Mouse (Mus musculus) liver, postnatal 0 days (tissue): ENCODE results near the gene Lmna. TPM values are rescaled to one million over a fixed set of nuclear protein-coding genes. Genes with fewer than 3 reads are reported as not detected.

ENCODE experiments used
- ATAC-seq: fragments of 200-750 bp; cut with Nextera tagmentation; 2 replicates; pipeline ENCODE4 v1.8.0; 2017; ENCODE audit warnings: mild to moderate bottlenecking, moderate library complexity
- DNase-seq: peaks from one replicate; pipeline ENCODE4 v3.0.0-alpha.2; 2016
- H3K27ac ChIP-seq: fragments of 300-500 bp; sonication (generic); 2 replicates; pipeline ENCODE4 v1.5.1; 2014; ENCODE audit warnings: antibody characterized with exemption, moderate library complexity, mild to moderate bottlenecking, low read depth
- H3K27me3 ChIP-seq: fragments of 300-500 bp; sonication (generic); 2 replicates; pipeline ENCODE4 v1.6.1; 2014; ENCODE audit warnings: low read length, control low read depth, mixed read lengths; ENCODE audit not compliant: insufficient read depth
- H3K36me3 ChIP-seq: fragments of 300-500 bp; sonication (generic); replicated peaks from 2 replicates; pipeline ENCODE4 v1.6.1; 2014; ENCODE audit warnings: mild to moderate bottlenecking, control low read depth, low read length, moderate library complexity, mixed read lengths; ENCODE audit not compliant: insufficient read depth
- H3K4me1 ChIP-seq: fragments of 300-500 bp; sonication (generic); 2 replicates; pipeline ENCODE4 v1.6.1; 2014; ENCODE audit warnings: antibody characterized with exemption, mild to moderate bottlenecking, control low read depth; ENCODE audit not compliant: insufficient read depth
- H3K4me2 ChIP-seq: fragments of 300-500 bp; sonication (generic); 2 replicates; pipeline ENCODE4 v1.6.1; 2014; ENCODE audit warnings: low read depth, mild to moderate bottlenecking, low read length, moderate library complexity, mixed read lengths
- H3K4me3 ChIP-seq: fragments of 300-500 bp; sonication (generic); 2 replicates; pipeline ENCODE4 v1.5.1; 2014; ENCODE audit warnings: low read depth, low read length
- H3K9ac ChIP-seq: fragments of 300-500 bp; sonication (generic); replicated peaks from 2 replicates; pipeline ENCODE4 v1.6.1; 2014; ENCODE audit warnings: mild to moderate bottlenecking, moderate library complexity
- H3K9me3 ChIP-seq: fragments of 300-500 bp; sonication (generic); 2 replicates; pipeline ENCODE4 v1.6.1; 2016; ENCODE audit warnings: mild to moderate bottlenecking, control low read depth, low read length, mixed read lengths
- CTCF ChIP-seq: sonication (generic); IDR thresholded peaks from 2 replicates; pipeline ENCODE4 v1.5.1; 2016; ENCODE audit warnings: antibody characterized with exemption, low read depth
- EP300 ChIP-seq: IDR thresholded peaks from 2 replicates; pipeline ENCODE4 v1.6.1; 2016; ENCODE audit warnings: antibody characterized with exemption, low read depth, mild to moderate bottlenecking
- WGBS: fragments of 180-500 bp; shearing (Covaris S2); extraction: QIAGEN DNeasy Blood & Tissue Kit; methylation state at CpG from one replicate; pipeline ENCODE4 v1.1.7; 2014; ENCODE audit not compliant: insufficient replicate concordance; 5-methylcytosine and 5-hydroxymethylcytosine counted together
- polyA plus RNA-seq: library from polyadenylated mRNA; unstranded; fragments of >200 nt; fragmentation: Nextera tagmentation; extraction: Ambion mirVana; gene quantifications from 2 replicates; pipeline ENCODE4 v1.2.1, GENCODE M21; 2015

Lmna gene
- polyA plus RNA-seq, 1 experiment from 2014 or later, result 73.4 TPM

DNA sequence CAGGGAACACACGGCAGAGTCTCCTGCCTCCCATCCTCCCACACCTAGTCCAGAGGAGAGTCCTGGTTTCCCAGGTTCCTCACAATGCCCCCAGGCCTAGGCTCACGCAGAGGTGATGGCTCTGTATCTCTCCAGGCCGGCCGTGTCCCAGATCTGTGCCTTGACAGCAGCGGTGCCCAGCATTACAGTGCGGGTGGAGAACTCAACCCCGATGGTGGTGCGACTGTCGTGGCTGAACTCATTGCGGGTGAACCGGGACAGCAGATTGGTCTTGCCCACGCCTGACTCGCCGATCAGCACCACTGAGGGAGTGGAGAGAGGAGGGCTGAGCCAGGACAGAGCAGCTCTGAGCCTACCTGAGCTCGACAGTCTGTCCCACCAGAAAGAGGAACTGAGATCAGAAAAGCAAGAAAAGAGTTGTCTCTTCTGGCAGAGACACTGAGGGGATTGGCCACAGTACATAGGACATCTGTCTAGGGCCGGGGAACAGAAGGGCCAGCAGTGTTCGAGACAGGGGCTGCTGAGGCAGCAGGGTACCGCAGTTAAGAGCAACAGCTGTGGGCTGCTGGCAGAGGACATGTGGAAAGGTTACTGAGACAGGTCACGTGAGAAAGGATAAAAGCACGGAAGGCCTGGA lies 35.3 kb upstream of the Lmna start:
- WGBS, result 54% methylated on average over 20 of the region's 20 CpGs
- no peaks in the 10 kb centered on the region for H3K27me3 ChIP-seq
- no peak overlapping the region for H3K4me3 ChIP-seq
- ATAC-seq (no peak; the same call in 1 of the 2 replicates), DNase-seq (no peak)
- H3K4me2 ChIP-seq, result no peak overlapping the region
- H3K4me1 ChIP-seq, result peaks cover 2% of the 10 kb centered on the region; the same call in 1 of the 2 replicates
- H3K9me3 ChIP-seq, result no peaks in the 10 kb centered on the region
- H3K36me3 ChIP-seq, result no peaks in the 10 kb centered on the region
- H3K27ac ChIP-seq, result no peak overlapping the region
- no peak overlapping the region for H3K9ac ChIP-seq
- TF ChIP-seq EP300 (no peak), CTCF (no peak)

DNA sequence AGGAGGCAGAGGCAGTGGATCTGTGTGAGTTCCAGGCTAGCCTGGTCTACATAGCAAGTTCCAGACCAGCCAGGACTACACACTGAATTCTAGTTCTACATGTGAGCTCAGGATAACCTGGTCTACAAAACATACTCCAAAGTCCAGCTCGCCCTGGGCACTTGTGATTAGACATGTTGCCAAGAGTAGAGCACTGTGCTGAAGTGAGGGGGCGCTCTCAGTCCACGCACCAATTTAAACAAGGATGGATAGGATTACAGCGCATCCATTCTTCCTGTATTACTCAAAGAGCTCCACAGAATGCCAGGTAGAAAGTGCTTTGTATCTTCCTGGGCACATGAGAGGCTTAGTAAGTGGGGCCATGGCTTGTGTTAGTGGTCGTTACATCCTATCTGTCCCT lies 34.8 kb upstream of the Lmna start:
- Histone ChIP-seq H3K9me3 (no peaks in the 10 kb centered on the region), H3K27me3 (no peaks in the 10 kb centered on the region), H3K27ac (no peak overlapping the region), H3K4me1 (peaks cover 2% of the 10 kb centered on the region; the same call in 1 of the 2 replicates), H3K36me3 (no peaks in the 10 kb centered on the region), H3K9ac (no peak overlapping the region), H3K4me2 (no peak overlapping the region), H3K4me3 (no peak overlapping the region)
- ATAC-seq, result peak; percentile 62
- TF ChIP-seq CTCF (peak; percentile 71), EP300 (no peak)
- 42% methylated on average over 5 of the region's 5 CpGs for WGBS
- DNase-seq, result peak; percentile 50

DNA sequence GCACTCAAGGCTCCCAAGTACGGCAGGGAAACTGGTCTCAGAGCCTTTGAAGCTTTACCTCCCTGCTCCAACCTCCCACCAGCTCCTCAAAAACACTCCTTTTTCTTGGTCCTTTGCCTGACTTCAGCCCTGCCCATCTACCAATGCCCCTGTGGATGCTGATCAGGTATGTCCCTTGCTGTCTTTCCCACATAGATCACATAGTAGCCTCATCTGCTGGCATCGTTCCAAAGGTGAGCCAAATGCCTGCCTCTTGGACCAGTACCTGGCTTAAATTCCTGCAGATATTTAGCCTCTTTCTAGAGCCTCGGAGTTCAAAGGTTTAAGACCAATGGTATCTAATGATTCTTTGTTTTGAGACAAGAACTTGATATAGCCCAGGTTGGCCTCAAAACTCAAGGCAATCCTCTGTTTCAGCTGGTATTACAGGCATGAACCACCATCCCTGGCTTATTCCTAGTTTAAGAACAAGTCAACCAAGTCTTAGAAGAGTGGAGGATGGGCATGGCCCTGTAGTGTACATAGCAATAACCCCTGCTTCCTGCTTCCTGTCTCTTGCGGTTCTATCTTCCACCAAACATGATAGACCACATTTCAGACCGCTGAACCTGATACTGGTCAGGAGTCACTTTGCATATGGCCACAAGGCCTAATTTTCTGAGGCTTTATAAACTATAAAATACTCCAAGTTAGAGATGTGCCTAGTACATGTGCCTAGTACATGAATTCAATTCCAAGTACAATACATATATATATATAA lies 34.1 kb upstream of the Lmna start:
- ATAC-seq (0 out of 2 replicates have a peak, but pooled peaks have one; percentile 31), DNase-seq (no peak)
- peaks cover 2% of the 10 kb centered on the region; the same call in 1 of the 2 replicates for H3K4me1 ChIP-seq
- no peaks in the 10 kb centered on the region for H3K9me3 ChIP-seq
- H3K27me3 ChIP-seq, result no peaks in the 10 kb centered on the region
- no peak overlapping the region for H3K9ac ChIP-seq
- no peak overlapping the region for H3K4me3 ChIP-seq
- H3K36me3 ChIP-seq, result no peaks in the 10 kb centered on the region
- H3K4me2 ChIP-seq, result no peak overlapping the region
- H3K27ac ChIP-seq, result no peak overlapping the region
- WGBS, result 57% methylated on average over 5 of the region's 5 CpGs
- TF ChIP-seq CTCF, result no peak

DNA sequence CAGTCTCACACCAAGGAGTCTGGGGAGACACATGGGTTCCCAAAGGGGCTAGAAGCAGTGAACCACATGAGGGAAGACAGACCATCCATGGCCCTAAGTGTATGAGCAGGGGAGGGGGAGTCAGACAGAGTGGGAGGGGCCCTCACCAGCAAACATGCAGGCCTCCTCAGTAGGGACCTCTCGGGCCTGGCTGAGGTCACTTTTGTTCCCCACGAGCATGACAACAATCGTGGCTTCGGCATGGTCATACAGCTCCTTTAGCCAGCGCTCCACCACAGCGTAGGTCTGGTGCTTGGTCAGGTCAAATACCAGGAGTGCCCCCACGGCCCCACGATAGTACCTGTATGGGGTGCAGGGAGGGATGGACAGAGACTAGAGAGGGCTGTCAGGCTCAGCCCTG lies 33.4 kb upstream of the Lmna start:
- H3K4me1 ChIP-seq, result peaks cover 2% of the 10 kb centered on the region; the same call in 1 of the 2 replicates
- no peak overlapping the region for H3K4me3 ChIP-seq
- no peak overlapping the region for H3K27ac ChIP-seq
- H3K36me3 ChIP-seq, result no peaks in the 10 kb centered on the region
- H3K9me3 ChIP-seq, result no peaks in the 10 kb centered on the region
- H3K27me3 ChIP-seq, result no peaks in the 10 kb centered on the region
- H3K4me2 ChIP-seq, result no peak overlapping the region
- H3K9ac ChIP-seq, result no peak overlapping the region
- no peak for DNase-seq
- no peak for ATAC-seq
- WGBS, result 81% methylated on average over 8 of the region's 8 CpGs
- no peak for TF ChIP-seq EP300
- TF ChIP-seq CTCF, result no peak

DNA sequence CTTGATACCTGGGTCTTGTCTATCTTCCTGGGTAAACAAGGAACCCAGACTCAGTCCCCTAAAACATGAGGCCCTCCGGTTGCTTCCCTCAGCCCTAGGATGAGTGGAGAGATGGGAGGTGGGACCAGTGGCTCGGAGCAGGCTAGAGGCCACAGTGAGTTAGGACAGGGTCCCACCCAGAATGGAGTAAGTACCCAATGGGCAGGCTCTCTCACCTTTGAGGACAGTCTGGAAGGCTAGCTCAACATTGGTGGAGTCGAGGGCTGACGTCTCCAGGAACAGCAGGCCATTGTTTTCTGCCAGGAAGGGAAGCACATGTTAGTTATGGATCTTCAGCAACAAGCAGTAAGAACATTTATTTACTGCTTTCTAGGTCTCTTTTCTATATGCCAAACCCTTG lies 32.7 kb upstream of the Lmna start:
- no peak for TF ChIP-seq CTCF
- TF ChIP-seq EP300, result no peak
- H3K9ac ChIP-seq, result no peak overlapping the region
- no peaks in the 10 kb centered on the region for H3K27me3 ChIP-seq
- no peak for ATAC-seq
- no peak for DNase-seq
- H3K4me2 ChIP-seq, result no peak overlapping the region
- WGBS, result 82% methylated on average over 4 of the region's 4 CpGs
- no peak overlapping the region for H3K27ac ChIP-seq
- H3K4me1 ChIP-seq, result peaks cover 2% of the 10 kb centered on the region; the same call in 1 of the 2 replicates
- no peaks in the 10 kb centered on the region for H3K36me3 ChIP-seq
- no peak overlapping the region for H3K4me3 ChIP-seq
- H3K9me3 ChIP-seq, result no peaks in the 10 kb centered on the region

DNA sequence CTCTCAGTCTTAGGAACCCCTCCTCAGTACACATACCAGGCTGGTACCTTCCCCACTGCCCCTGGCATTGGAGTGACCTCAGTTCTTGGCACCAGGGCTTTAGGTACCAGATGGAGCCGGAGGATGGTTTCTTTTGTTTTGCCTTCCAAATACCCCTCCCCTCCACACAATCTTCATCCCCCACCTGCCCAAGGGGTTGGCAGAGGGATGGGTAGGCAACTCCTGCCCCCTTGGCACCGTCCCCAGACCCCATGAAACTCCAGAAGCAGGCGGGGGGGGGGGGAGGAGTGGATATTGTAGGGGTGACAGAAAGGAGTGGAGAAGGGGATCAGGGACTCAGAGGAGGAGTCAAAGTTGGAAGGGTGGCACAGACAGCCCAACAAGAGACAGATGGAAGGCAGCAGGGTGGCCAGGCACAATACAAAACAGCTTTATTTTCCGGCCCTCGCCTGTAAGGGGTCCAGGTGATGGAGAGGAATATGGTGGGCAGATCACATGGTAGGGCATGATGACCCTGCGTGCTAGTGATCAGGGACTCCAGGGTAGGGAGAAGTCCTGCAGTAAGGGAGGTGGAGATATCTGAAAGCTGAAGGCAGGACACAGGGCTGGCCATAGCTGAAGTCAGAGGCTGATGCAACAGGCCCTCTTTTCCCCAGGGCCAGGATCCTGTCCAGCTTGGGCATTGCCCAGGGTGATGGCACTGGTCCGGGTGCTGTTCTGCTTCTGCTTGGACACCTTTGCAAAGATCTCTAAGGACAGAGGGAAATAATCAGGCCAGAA lies 32.1 kb upstream of the Lmna start:
- Histone ChIP-seq H3K4me1 (peaks cover 2% of the 10 kb centered on the region), H3K36me3 (no peaks in the 10 kb centered on the region), H3K4me2 (no peak overlapping the region), H3K4me3 (no peak overlapping the region), H3K27ac (no peak overlapping the region), H3K9me3 (no peaks in the 10 kb centered on the region), H3K27me3 (no peaks in the 10 kb centered on the region), H3K9ac (no peak overlapping the region)
- 80% methylated on average over 7 of the region's 7 CpGs for WGBS
- ATAC-seq, result no peak
- DNase-seq, result no peak
- TF ChIP-seq CTCF (no peak), EP300 (no peak)
